Mouse (Mus musculus): ENCODE results near the gene Calm3.

The Calm3 gene

GRCm38 (mm10) chr7:16891641-16892351 lies 32.1 kb downstream of the Calm3 start, which contains the start of gene Gng8:
TSS of gene Gng8 (plus strand) at chr7:16891786.
- peak; percentile 73 to 81 for DNase-seq (ENCODE audit: low spot score in 2 of 2)

GRCm38 (mm10) chr7:16890944-16891343 lies 33.0 kb downstream of the Calm3 start:
- DNase-seq (ENCODE audit: low spot score in 2 of 2) = peak in 1 of 2 experiments; percentile 82

GRCm38 (mm10) chr7:16890536-16890935 lies 33.4 kb downstream of the Calm3 start:
- DNase-seq (ENCODE audit: low spot score in 2 of 2) = peak in 1 of 2 experiments; percentile 50

- DNase-seq (ENCODE audit: low spot score in 2 of 2) = no peak
Measured at GRCm38 (mm10) chr7:16885905-16886304, 38.0 kb downstream of the Calm3 start.

- no peak for DNase-seq (ENCODE audit: low spot score in 2 of 2)
Measured at GRCm38 (mm10) chr7:16885271-16885776, 38.6 kb downstream of the Calm3 start.

- no peak for DNase-seq (ENCODE audit: low spot score in 2 of 2)
Measured at GRCm38 (mm10) chr7:16884334-16884733, 39.6 kb downstream of the Calm3 start.

- no peak for DNase-seq (ENCODE audit: low spot score in 2 of 2)
Measured at GRCm38 (mm10) chr7:16883162-16883561, 40.8 kb downstream of the Calm3 start.

GRCm38 (mm10) chr7:16880615-16881014 lies 43.3 kb downstream of the Calm3 start:
- no peak for DNase-seq (ENCODE audit: low spot score in 2 of 2)

- no peak for DNase-seq (ENCODE audit: low spot score in 2 of 2)
Measured at GRCm38 (mm10) chr7:16879796-16880547, 43.9 kb downstream of the Calm3 start.

- no peak for DNase-seq (ENCODE audit: low spot score in 2 of 2)
Measured at GRCm38 (mm10) chr7:16877717-16878116, 46.2 kb downstream of the Calm3 start.

- no peak for DNase-seq (ENCODE audit: low spot score in 2 of 2)
Measured at GRCm38 (mm10) chr7:16876608-16877007, 47.3 kb downstream of the Calm3 start.

GRCm38 (mm10) chr7:16876006-16876405 lies 47.9 kb downstream of the Calm3 start:
- DNase-seq (ENCODE audit: low spot score in 2 of 2) = no peak

- DNase-seq (ENCODE audit: low spot score in 2 of 2) = no peak
Measured at GRCm38 (mm10) chr7:16875326-16875725, 48.6 kb downstream of the Calm3 start.

- DNase-seq (ENCODE audit: low spot score in 2 of 2) = no peak
Measured at GRCm38 (mm10) chr7:16875310-16875325, 48.8 kb downstream of the Calm3 start, which contains the start of gene Dact3. TSS of gene Dact3 (plus strand) at chr7:16875317.

- DNase-seq (ENCODE audit: low spot score in 2 of 2) = peak; percentile 96 to 100
Measured at GRCm38 (mm10) chr7:16874756-16875309, 49.1 kb downstream of the Calm3 start.

- peak; percentile 58 to 64 for DNase-seq (ENCODE audit: low spot score in 2 of 2)
Measured at GRCm38 (mm10) chr7:16874190-16874589, 49.7 kb downstream of the Calm3 start.

GRCm38 (mm10) chr7:16873392-16873791 lies 50.5 kb downstream of the Calm3 start:
- DNase-seq (ENCODE audit: low spot score in 2 of 2) = no peak

- DNase-seq (ENCODE audit: low spot score in 2 of 2) = no peak
Measured at GRCm38 (mm10) chr7:16872478-16872877, 51.4 kb downstream of the Calm3 start.

GRCm38 (mm10) chr7:16871600-16871999 lies 52.3 kb downstream of the Calm3 start:
- DNase-seq (ENCODE audit: low spot score in 2 of 2) = no peak

GRCm38 (mm10) chr7:16869497-16869896 lies 54.4 kb downstream of the Calm3 start:
- DNase-seq (ENCODE audit: low spot score in 2 of 2) = no peak

- DNase-seq (ENCODE audit: low spot score in 2 of 2) = no peak
Measured at GRCm38 (mm10) chr7:16867488-16867887, 56.4 kb downstream of the Calm3 start.
